Mouse (Mus musculus) T-helper 17 cell (primary cell): Measurements from ENCODE around the gene Slc7a15.
"Not testable (repeated sequence)": the region's sequence is repeated elsewhere in the genome, so short reads cannot be mapped to it uniquely, and the experiment has no call there.

ENCODE experiments used
- in situ Hi-C, 2 experiments: fragments of 300-600 bp; cut with MboI, MseI; formaldehyde crosslinking; loops; 1 replicate in 1 of 2; 2 replicates in 1 of 2; pipeline ENCODE4 v1.15.1; 2025; ENCODE audit warnings: high pct_unique_total_duplicates in 2 of 2

Gene Slc7a15

GRCm38 (mm10) chr12:8562213-8562612 lies 36.7 kb downstream of the Slc7a15 start:
- in situ Hi-C loops: not testable (repeated sequence)

- in situ Hi-C loops: not testable (repeated sequence)
Observed at GRCm38 (mm10) chr12:8559876-8560275, 39.0 kb downstream of the Slc7a15 start.

- in situ Hi-C loops: no loop called here
Observed at GRCm38 (mm10) chr12:8556189-8556588, 42.7 kb downstream of the Slc7a15 start.

GRCm38 (mm10) chr12:8555419-8555818 lies 43.4 kb downstream of the Slc7a15 start:
- in situ Hi-C loops: no loop called here

- in situ Hi-C loops: loop anchor here in 1 of 2 experiments (5.0 kb wide), 1 partner anchor 225 kb away; no protein-coding TSS in a partner anchor
Observed at GRCm38 (mm10) chr12:8547357-8547756, 51.5 kb downstream of the Slc7a15 start.

- in situ Hi-C loops: loop anchor here in 1 of 2 experiments (5.0 kb wide), 1 partner anchor 224 kb away; no protein-coding TSS in a partner anchor
Observed at GRCm38 (mm10) chr12:8546801-8547200, 52.1 kb downstream of the Slc7a15 start.

GRCm38 (mm10) chr12:8545066-8545610 lies 53.7 kb downstream of the Slc7a15 start:
- in situ Hi-C loops: loop anchor here in 1 of 2 experiments (5.0 kb wide), 1 partner anchor 223 kb away; no protein-coding TSS in a partner anchor

- in situ Hi-C loops: no loop called here
Observed at GRCm38 (mm10) chr12:8542371-8542770, 56.5 kb downstream of the Slc7a15 start.

- in situ Hi-C loops: no loop called here
Observed at GRCm38 (mm10) chr12:8539471-8539870, 59.4 kb downstream of the Slc7a15 start.

GRCm38 (mm10) chr12:8537291-8537690 lies 61.6 kb downstream of the Slc7a15 start:
- in situ Hi-C loops: no loop called here

GRCm38 (mm10) chr12:8536221-8536965 lies 62.5 kb downstream of the Slc7a15 start:
- in situ Hi-C loops: no loop called here

- in situ Hi-C loops: no loop called here
Observed at GRCm38 (mm10) chr12:8535596-8535995, 63.3 kb downstream of the Slc7a15 start.

GRCm38 (mm10) chr12:8534915-8535314 lies 64.0 kb downstream of the Slc7a15 start:
- in situ Hi-C loops: no loop called here

GRCm38 (mm10) chr12:8527770-8528169 lies 71.1 kb downstream of the Slc7a15 start:
- in situ Hi-C loops: loop anchor here in 1 of 2 experiments (10.0 kb wide), 1 partner anchor 323 kb away; the partner anchor contains the start of gene Ldah

GRCm38 (mm10) chr12:8527175-8527574 lies 71.7 kb downstream of the Slc7a15 start:
- in situ Hi-C loops: loop anchor here in 1 of 2 experiments (10.0 kb wide), 1 partner anchor 322 kb away; the partner anchor contains the start of gene Ldah

- in situ Hi-C loops: loop anchor here in 1 of 2 experiments (10.0 kb wide), 1 partner anchor 319 kb away; the partner anchor contains the start of gene Ldah
Observed at GRCm38 (mm10) chr12:8524062-8524461, 74.8 kb downstream of the Slc7a15 start.

- in situ Hi-C loops: loop anchor here in 1 of 2 experiments (10.0 kb wide), 1 partner anchor 318 kb away; the partner anchor contains the start of gene Ldah
Observed at GRCm38 (mm10) chr12:8522711-8523110, 76.2 kb downstream of the Slc7a15 start.

- in situ Hi-C loops: loop anchor here in 1 of 2 experiments (10.0 kb wide), 1 partner anchor 317 kb away; the partner anchor contains the start of gene Ldah
Observed at GRCm38 (mm10) chr12:8521375-8522047, 77.4 kb downstream of the Slc7a15 start.

- in situ Hi-C loops: loop anchor here in 1 of 2 experiments (10.0 kb wide), 1 partner anchor 315 kb away; the partner anchor contains the start of gene Ldah
Observed at GRCm38 (mm10) chr12:8519431-8520160, 79.3 kb downstream of the Slc7a15 start.

- in situ Hi-C loops: no loop called here
Observed at GRCm38 (mm10) chr12:8511037-8511882, 87.6 kb downstream of the Slc7a15 start.
